Mouse (Mus musculus): ENCODE measurements around the gene Nop56. TPM values are rescaled to one million over a fixed set of nuclear protein-coding genes. Genes with fewer than 3 reads are reported as not detected.

Nop56 gene
- 100 to 1,000 TPM in 1 of 2 experiments, 10 to 100 TPM in 1; 50.8 to 140 TPM for polyA plus RNA-seq (2012; fragmentation: generic; extraction: Trizol)

DNA sequence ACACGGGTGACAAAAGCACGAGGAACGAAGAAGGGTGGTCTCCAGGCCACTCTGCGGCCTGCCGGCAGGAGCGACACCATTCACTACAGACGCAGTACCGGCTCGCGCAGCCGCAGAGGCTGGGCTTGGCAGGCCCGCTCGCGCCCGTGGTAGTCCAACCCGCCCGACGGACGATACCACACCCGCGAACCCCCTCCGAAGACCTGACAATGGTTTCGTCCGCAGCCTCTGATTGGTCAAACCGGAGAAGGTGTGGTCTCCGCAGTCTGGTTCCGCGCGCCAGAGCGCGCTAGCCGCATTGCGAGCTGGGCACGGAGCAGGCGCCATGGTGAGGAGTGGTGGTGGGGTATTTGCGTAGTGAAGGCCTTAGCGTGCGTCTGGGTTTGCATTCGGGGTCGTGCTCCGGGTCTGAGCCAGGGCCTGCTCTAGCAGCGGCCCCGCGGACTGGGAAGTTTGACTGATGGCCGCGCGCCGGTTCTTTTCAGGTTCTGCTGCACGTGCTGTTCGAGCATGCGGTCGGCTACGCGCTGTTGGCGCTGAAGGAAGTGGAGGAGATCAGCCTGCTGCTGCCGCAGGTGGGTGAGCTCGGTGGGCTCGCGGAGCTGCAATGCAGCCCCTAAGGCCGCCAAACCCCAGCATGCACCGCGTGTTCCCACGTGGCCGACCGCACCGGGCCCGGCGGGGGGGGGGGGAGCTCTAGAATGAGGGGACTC lies at the start of gene Nop56:
Gene Nop56 (plus strand): TSS at position 282 of the 713 bp plus-strand sequence.

DNA sequence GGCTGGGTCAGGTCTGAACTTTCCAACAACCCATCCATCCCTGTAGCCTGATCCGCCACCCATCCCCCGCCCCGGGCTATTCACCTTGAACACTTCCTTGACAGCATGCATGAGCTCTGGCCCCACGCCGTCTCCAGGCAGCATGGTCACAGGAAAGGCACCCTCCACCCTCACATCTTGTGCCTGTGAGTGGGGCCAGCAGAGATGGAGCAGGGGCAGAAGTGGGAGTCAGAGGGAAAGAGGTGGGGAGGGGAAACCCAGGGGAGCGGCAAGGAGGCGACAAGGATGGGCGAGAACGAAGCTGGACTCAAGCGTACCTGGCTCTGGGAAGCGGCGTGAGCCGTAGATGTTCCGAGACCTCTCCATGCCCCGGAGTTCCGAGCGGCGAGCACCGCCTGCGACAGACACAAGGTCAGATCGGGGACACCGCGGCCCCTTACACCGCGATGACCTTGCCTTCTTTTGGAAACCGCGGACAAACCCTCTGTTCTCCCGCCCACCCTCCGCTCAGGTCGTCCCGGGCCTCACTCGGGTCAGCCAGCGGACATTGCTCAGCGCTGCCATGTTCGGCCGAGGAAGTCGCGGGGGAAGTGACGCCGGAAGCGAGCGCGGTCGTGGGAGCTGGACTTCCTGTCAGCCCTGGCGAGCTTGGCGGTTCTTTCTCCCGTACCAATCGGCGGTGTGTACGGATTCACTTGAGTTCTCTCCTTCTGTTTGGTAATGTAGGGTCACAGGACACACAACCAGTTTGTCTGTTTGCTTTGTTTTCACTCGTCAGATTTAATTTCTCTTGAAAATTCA lies 9.8 kb downstream of the Nop56 start, which contains the start of gene Idh3b:
Gene Idh3b (minus strand): TSS at position 694 of the 801 bp plus-strand sequence.

DNA sequence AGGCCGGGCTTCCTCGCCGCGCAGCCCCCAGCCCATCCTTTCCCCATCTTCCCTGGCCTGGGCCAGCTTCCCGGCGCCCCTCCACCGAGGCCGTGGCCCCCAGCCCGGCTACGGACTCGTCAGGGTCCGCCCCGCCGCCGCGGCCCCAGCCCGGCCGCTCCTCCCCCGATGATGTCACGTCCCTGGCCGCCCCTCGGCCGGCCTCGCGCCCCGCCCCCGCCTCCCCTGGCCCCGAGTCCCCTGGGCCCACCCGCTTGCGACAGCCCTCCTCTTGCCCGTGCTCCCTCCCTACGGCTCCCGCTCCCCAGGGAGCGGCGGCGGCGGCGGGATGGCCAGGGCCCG lies 20.7 kb downstream of the Nop56 start, which contains the start of gene Ebf4:
Gene Ebf4 (plus strand): TSS at position 234 of the 342 bp plus-strand sequence.

Other genes with a start within 250 kb of the Nop56 start
- not detected for gene Tgm6, start 162.0 kb upstream of the Nop56 start, polyA plus RNA-seq (2012; fragmentation: generic; extraction: Trizol)
- gene Snrpb, start 95.0 kb upstream of the Nop56 start, polyA plus RNA-seq (2012; fragmentation: generic; extraction: Trizol): 100 to 1,000 TPM; 322 to 458 TPM
- gene Tmc2, start 79.2 kb upstream of the Nop56 start, polyA plus RNA-seq (2012; fragmentation: generic; extraction: Trizol): not detected
- gene Idh3b, start 10.1 kb downstream of the Nop56 start, polyA plus RNA-seq (2012; fragmentation: generic; extraction: Trizol): 100 to 1,000 TPM in 1 of 2 experiments, 10 to 100 TPM in 1; 68.4 to 143 TPM
- gene Ebf4, start 20.7 kb downstream of the Nop56 start, polyA plus RNA-seq (2012; fragmentation: generic; extraction: Trizol): under 1 TPM in 1 of 2 experiments, not detected in 1; 0.01 TPM
- 1 to 10 TPM in 1 of 2 experiments, under 1 TPM in 1; 0.21 to 1.1 TPM for gene Cpxm1, start 123.1 kb downstream of the Nop56 start, polyA plus RNA-seq (2012; fragmentation: generic; extraction: Trizol)
- gene Gm28372, start 130.8 kb downstream of the Nop56 start, polyA plus RNA-seq (2012; fragmentation: generic; extraction: Trizol): under 1 TPM in 1 of 2 experiments, not detected in 1; 0.05 TPM
- gene 1700020A23Rik, start 130.8 kb downstream of the Nop56 start, polyA plus RNA-seq (2012; fragmentation: generic; extraction: Trizol): not detected
- not detected for gene Tmem239, start 132.0 kb downstream of the Nop56 start, polyA plus RNA-seq (2012; fragmentation: generic; extraction: Trizol)
- 10 to 100 TPM; 49.5 to 49.6 TPM for gene Vps16, start 149.9 kb downstream of the Nop56 start, polyA plus RNA-seq (2012; fragmentation: generic; extraction: Trizol)
- 10 to 100 TPM; 12.0 to 20.6 TPM for gene Pced1a, start 150.3 kb downstream of the Nop56 start, polyA plus RNA-seq (2012; fragmentation: generic; extraction: Trizol)
- gene Ptpra, start 175.8 kb downstream of the Nop56 start, polyA plus RNA-seq (2012; fragmentation: generic; extraction: Trizol): 10 to 100 TPM in 1 of 2 experiments, 1 to 10 TPM in 1; 5.7 to 58.6 TPM

All from C3H10T1/2 (cell line).